Mouse (Mus musculus) myocyte (in vitro differentiated cells): ENCODE results near the gene Rgcc. TPM values are rescaled to one million over a fixed set of nuclear protein-coding genes. Genes with fewer than 3 reads are reported as not detected.

ENCODE experiments used
- H3K27me3 ChIP-seq: one replicate; pipeline ENCODE4 v1.6.1; 2011; ENCODE audit not compliant: control insufficient read depth, insufficient read depth, insufficient read length
- H3K36me3 ChIP-seq: one replicate; pipeline ENCODE4 v1.6.1; 2011; ENCODE audit not compliant: control insufficient read depth, insufficient read depth
- H3K4me2 ChIP-seq: one replicate; pipeline ENCODE4 v1.6.1; 2011; ENCODE audit warnings: low read depth, control low read depth
- H3K4me3 ChIP-seq: one replicate; pipeline ENCODE4 v1.5.1; 2011; ENCODE audit warnings: mild to moderate bottlenecking, control low read depth, moderate library complexity
- H3K79me2 ChIP-seq: one replicate; pipeline ENCODE4 v1.6.1; 2011; ENCODE audit not compliant: control insufficient read depth, insufficient read depth
- H3ac ChIP-seq: one replicate; pipeline ENCODE4 v1.6.1; 2011; ENCODE audit not compliant: control insufficient read depth, insufficient read length
- CEBPB ChIP-seq: IDR thresholded peaks from 2 replicates; pipeline ENCODE4 v1.6.1; 2011; ENCODE audit warnings: mild to moderate bottlenecking, moderate library complexity; ENCODE audit not compliant: poor library complexity, insufficient read depth, severe bottlenecking
- E2F4 ChIP-seq: IDR thresholded peaks from one replicate; pipeline ENCODE4 v1.6.1; 2011; ENCODE audit warnings: mild to moderate bottlenecking, control low read depth, moderate library complexity; ENCODE audit not compliant: insufficient read depth
- MAX ChIP-seq: IDR thresholded peaks from one replicate; pipeline ENCODE4 v1.6.1; 2011; ENCODE audit warnings: low read depth, mild to moderate bottlenecking, control low read depth
- MYOD1 ChIP-seq, 3 experiments: IDR thresholded peaks; one replicate each; pipeline ENCODE4 v1.6.1; 2011; ENCODE audit warnings: control low read depth in 2 of 3, low read depth in 2 of 3, mild to moderate bottlenecking in 2 of 3, moderate library complexity in 1 of 3; ENCODE audit not compliant: insufficient read length in 2 of 3, control insufficient read depth in 1 of 3
- MYOG ChIP-seq, 3 experiments: IDR thresholded peaks; one replicate each; pipeline ENCODE4 v1.6.1; 2011; ENCODE audit warnings: control low read depth in 2 of 3, low read depth in 2 of 3, mild to moderate bottlenecking in 2 of 3; ENCODE audit not compliant: insufficient read length in 2 of 3, control insufficient read depth in 1 of 3, insufficient read depth in 1 of 3
- POLR2A ChIP-seq: IDR thresholded peaks from one replicate; pipeline ENCODE4 v1.6.1; 2011; ENCODE audit warnings: low read depth, mild to moderate bottlenecking, control low read depth, moderate library complexity; ENCODE audit not compliant: insufficient read length
- POLR2AphosphoS2 ChIP-seq: IDR thresholded peaks from one replicate; pipeline ENCODE4 v1.6.1; 2011; ENCODE audit warnings: low read depth, control low read depth; ENCODE audit not compliant: insufficient read length
- REST ChIP-seq: IDR thresholded peaks from one replicate; pipeline ENCODE4 v1.6.1; 2011; ENCODE audit warnings: mild to moderate bottlenecking, control low read depth, moderate library complexity; ENCODE audit not compliant: insufficient read depth, insufficient read length
- SRF ChIP-seq: IDR thresholded peaks from one replicate; pipeline ENCODE4 v1.6.1; 2011; ENCODE audit warnings: low read depth; ENCODE audit not compliant: control insufficient read depth, insufficient read length
- TCF12 ChIP-seq: IDR thresholded peaks from one replicate; pipeline ENCODE4 v1.6.1; 2011; ENCODE audit warnings: mild to moderate bottlenecking, control low read depth; ENCODE audit not compliant: poor library complexity, insufficient read depth, severe bottlenecking
- TCF3 ChIP-seq: IDR thresholded peaks from one replicate; pipeline ENCODE4 v1.6.1; 2011; ENCODE audit warnings: low read depth, control low read depth; ENCODE audit not compliant: insufficient read length
- USF1 ChIP-seq: IDR thresholded peaks from one replicate; pipeline ENCODE4 v1.6.1; 2011; ENCODE audit warnings: low read depth, mild to moderate bottlenecking, control low read depth, moderate library complexity
- polyA plus RNA-seq: library from polyadenylated mRNA; unstranded; fragments of >200 nt; fragmentation: generic; extraction: Trizol; gene quantifications from one replicate; pipeline ENCODE4 v1.2.1, GENCODE M21; 2012; ENCODE audit warnings: missing spikeins

Gene Rgcc
- 6.0 TPM for polyA plus RNA-seq

DNA sequence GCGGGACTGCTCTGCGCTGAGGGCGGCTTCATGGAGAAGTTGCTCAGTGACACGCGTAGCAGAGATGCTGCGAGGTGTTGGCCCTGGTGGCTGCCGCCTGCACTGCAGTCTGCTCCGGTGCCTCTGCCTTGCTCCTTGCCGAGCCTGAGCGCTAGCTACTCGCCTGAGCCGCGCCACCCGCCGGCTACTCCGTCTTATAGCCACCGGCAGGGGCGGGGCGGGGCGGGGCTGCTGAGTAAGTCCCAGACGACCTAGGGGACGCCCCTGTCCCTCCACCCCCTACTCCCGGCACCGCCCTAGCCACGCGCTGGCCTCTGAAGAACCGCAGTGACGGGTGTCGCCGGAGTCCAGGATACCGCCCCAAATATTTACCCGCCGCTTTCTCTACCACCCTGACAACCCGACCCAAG lies at the start of gene Rgcc:
TSS of gene Rgcc (minus strand) at position 180 of the 410 bp plus-strand sequence.
- no peak for TF ChIP-seq E2F4
- TF ChIP-seq TCF12: no peak
- TF ChIP-seq POLR2AphosphoS2: peak; percentile 88
- TF ChIP-seq CEBPB: no peak
- TF ChIP-seq MYOG (IDR thresholded peaks at IDR 0.05; ENCODE audit: control insufficient read depth in 1 of 3, insufficient read depth in 1 of 3, insufficient read length in 2 of 3, low read depth in 2 of 3): no peak
- no peak for TF ChIP-seq MYOD1 (IDR thresholded peaks at IDR 0.05; ENCODE audit: control insufficient read depth in 1 of 3, insufficient read length in 2 of 3, low read depth in 2 of 3)
- peak; percentile 97 for TF ChIP-seq POLR2A
- TF ChIP-seq SRF: no peak
- TF ChIP-seq USF1: no peak
- TF ChIP-seq TCF3: no peak
- TF ChIP-seq REST: no peak
- Histone ChIP-seq H3K36me3 (no peaks in the 10 kb centered on the region), H3K79me2 (no peaks in the 10 kb centered on the region), H3K27me3 (no peaks in the 10 kb centered on the region), H3ac (no peak within 1 kb of the TSS), H3K4me2 (peak within 1 kb of the TSS; percentile 99), H3K4me3 (peak within 1 kb of the TSS; percentile 37)

DNA sequence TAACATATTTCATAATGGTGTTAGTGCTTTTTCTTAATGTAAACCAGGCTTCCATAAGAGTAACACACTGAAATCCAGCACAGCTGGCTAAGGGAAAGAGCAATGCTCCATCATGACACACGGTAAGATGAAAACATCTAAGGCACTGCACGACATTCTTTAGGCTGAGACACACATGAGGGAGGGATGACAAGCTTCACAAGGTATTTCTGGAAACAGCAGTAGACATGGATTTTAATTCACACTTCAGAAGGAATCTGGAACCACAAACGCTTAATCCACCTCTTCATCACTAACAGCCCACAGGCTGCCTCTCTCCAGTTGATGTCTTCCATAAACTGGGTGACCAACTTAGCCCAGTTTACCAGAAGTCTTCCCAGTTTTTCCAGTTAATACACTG lies 44.9 kb upstream of the Rgcc start:
- H3K4me2 ChIP-seq: no peak overlapping the region
- H3ac ChIP-seq: no peak overlapping the region
- TF ChIP-seq MYOD1 (IDR thresholded peaks at IDR 0.05; ENCODE audit: control insufficient read depth in 1 of 3, insufficient read length in 2 of 3, low read depth in 2 of 3) (no peak), CEBPB (no peak), MAX (no peak), POLR2A (no peak), POLR2AphosphoS2 (no peak), REST (no peak), E2F4 (no peak), MYOG (IDR thresholded peaks at IDR 0.05; ENCODE audit: control insufficient read depth in 1 of 3, insufficient read depth in 1 of 3, insufficient read length in 2 of 3, low read depth in 2 of 3) (no peak), SRF (no peak), TCF12 (no peak), USF1 (no peak), TCF3 (no peak)
- H3K79me2 ChIP-seq: no peaks in the 10 kb centered on the region
- peaks cover 43% of the 10 kb centered on the region for H3K36me3 ChIP-seq
- no peak overlapping the region for H3K4me3 ChIP-seq
- H3K27me3 ChIP-seq: no peaks in the 10 kb centered on the region

DNA sequence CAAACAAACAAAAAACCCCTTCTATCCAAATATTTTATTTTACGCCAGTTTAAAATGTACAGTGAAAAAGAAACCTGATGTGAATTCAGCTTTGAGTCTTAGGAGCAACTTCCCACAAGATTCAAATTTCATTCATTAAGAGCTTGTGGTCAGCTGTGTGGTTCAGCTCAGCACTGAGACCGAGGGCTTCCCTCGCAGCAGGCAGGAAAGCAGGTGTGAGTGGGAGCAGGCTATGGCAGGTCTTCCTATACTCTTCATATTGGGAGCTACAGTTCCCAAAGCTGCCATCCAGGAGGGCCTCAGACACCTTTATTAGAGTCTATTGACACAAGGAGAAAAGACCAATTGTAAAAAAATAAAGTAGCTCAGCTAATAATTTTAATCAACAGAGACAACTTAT lies 34.2 kb upstream of the Rgcc start:
- TF ChIP-seq SRF (no peak), MYOD1 (IDR thresholded peaks at IDR 0.05; ENCODE audit: control insufficient read depth in 1 of 3, insufficient read length in 2 of 3, low read depth in 2 of 3) (peak in 2 of 3 experiments; percentile 64 to 79), MYOG (IDR thresholded peaks at IDR 0.05; ENCODE audit: control insufficient read depth in 1 of 3, insufficient read depth in 1 of 3, insufficient read length in 2 of 3, low read depth in 2 of 3) (peak in 2 of 3 experiments; percentile 45 to 64)
- H3K4me3 ChIP-seq: no peak overlapping the region
- H3K4me2 ChIP-seq: no peak overlapping the region
- H3K36me3 ChIP-seq: peaks cover 41% of the 10 kb centered on the region
- H3K27me3 ChIP-seq: no peaks in the 10 kb centered on the region
- no peak overlapping the region for H3ac ChIP-seq
- H3K79me2 ChIP-seq: no peaks in the 10 kb centered on the region

DNA sequence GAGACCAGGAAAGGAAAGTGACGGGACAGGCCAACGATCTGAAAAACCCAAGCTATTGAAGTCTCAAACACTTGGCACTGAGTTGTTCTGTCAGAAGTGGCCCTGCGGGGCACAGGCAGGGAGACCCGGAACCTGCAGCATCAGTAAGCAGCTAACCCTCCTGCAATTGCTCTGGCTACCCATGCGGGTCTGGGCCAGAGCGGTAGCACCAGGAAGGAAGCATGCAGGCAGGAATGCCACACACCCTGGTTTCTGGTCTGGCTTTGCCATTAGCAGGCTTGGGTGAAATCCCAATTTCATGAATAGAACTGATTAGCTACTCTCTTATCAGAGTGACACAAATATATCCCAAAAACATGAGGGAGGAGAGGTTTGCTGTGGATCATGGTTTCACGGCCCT lies 30.5 kb upstream of the Rgcc start:
- H3ac ChIP-seq: no peak overlapping the region
- H3K36me3 ChIP-seq: peaks cover 19% of the 10 kb centered on the region
- H3K79me2 ChIP-seq: no peaks in the 10 kb centered on the region
- no peak overlapping the region for H3K4me3 ChIP-seq
- no peak overlapping the region for H3K4me2 ChIP-seq
- TF ChIP-seq E2F4: no peak
- no peak for TF ChIP-seq MYOD1 (IDR thresholded peaks at IDR 0.05; ENCODE audit: control insufficient read depth in 1 of 3, insufficient read length in 2 of 3, low read depth in 2 of 3)
- no peak for TF ChIP-seq TCF12
- TF ChIP-seq SRF: no peak
- no peak for TF ChIP-seq POLR2A
- no peak for TF ChIP-seq TCF3
- TF ChIP-seq POLR2AphosphoS2: no peak
- no peak for TF ChIP-seq MYOG (IDR thresholded peaks at IDR 0.05; ENCODE audit: control insufficient read depth in 1 of 3, insufficient read depth in 1 of 3, insufficient read length in 2 of 3, low read depth in 2 of 3)
- no peak for TF ChIP-seq MAX
- H3K27me3 ChIP-seq: no peaks in the 10 kb centered on the region

DNA sequence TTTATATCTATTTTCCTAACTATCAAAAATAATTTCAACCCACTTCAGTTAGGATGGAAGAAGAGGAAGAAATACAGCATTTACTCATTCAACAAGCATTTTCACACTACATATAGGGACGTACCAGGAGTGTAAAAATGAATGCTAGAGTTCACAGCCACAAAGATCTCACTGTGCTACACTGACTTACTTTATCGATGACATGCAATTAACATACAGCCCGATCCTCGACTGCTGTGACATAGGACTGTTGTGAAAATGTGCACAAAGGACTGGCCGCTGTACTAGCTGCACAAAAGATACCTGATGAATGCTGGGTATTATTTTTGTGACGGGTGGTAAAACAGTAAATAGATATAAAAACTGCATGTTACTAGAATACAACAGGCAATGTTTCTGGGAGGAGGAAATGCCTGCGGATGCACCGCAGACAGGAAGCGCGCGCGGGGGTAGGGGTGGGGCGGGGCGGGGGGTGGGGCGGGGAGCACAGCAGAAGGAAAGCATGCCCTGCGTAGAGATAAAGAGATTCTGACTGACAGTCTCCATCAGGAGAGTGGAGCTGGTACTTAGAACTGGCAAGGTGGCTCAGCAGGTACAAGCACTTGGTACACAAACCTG lies 29.6 kb upstream of the Rgcc start:
- Histone ChIP-seq H3K36me3 (peaks cover 12% of the 10 kb centered on the region), H3ac (no peak overlapping the region), H3K4me2 (no peak overlapping the region), H3K27me3 (no peaks in the 10 kb centered on the region), H3K79me2 (no peaks in the 10 kb centered on the region), H3K4me3 (no peak overlapping the region)
- no peak for TF ChIP-seq USF1
- no peak for TF ChIP-seq REST
- TF ChIP-seq TCF12: no peak
- no peak for TF ChIP-seq POLR2A
- no peak for TF ChIP-seq MYOG (IDR thresholded peaks at IDR 0.05; ENCODE audit: control insufficient read depth in 1 of 3, insufficient read depth in 1 of 3, insufficient read length in 2 of 3, low read depth in 2 of 3)
- TF ChIP-seq MYOD1 (IDR thresholded peaks at IDR 0.05; ENCODE audit: control insufficient read depth in 1 of 3, insufficient read length in 2 of 3, low read depth in 2 of 3): no peak
